Mouse (Mus musculus) intestine, embryonic 16.5 days (tissue): ENCODE measurements at regions not wholly inside any gene's neighbourhood (a gene's known extent, or its start where the extent isn't known, plus 50 kb on each side); places are given as distances from the start of the nearest gene placed in this dataset.
A peak's percentile ranks its signal among the peaks of the same experiment; 100 is the strongest.

ENCODE experiments used
- ATAC-seq: fragments of 200-750 bp; cut with Nextera tagmentation; 2 replicates; pipeline ENCODE4 v1.8.0; 2017; ENCODE audit warnings: moderate TSS enrichment, moderate library complexity
- H3K27ac ChIP-seq: fragments of 300-500 bp; sonication (generic); 2 replicates; pipeline ENCODE4 v1.5.1; 2014; ENCODE audit warnings: mild to moderate bottlenecking, low read length
- H3K27me3 ChIP-seq: fragments of 300-500 bp; sonication (generic); replicated peaks from 2 replicates; pipeline ENCODE4 v1.6.1; 2014; ENCODE audit warnings: low read length, control low read depth, mixed read lengths; ENCODE audit not compliant: control insufficient read depth, insufficient read depth
- H3K36me3 ChIP-seq: fragments of 300-500 bp; sonication (generic); 2 replicates; pipeline ENCODE4 v1.6.1; 2014; ENCODE audit warnings: low read length, control low read depth; ENCODE audit not compliant: control insufficient read depth, insufficient read depth
- H3K4me1 ChIP-seq: fragments of 300-500 bp; sonication (generic); 2 replicates; pipeline ENCODE4 v1.6.1; 2014; ENCODE audit warnings: low read length, control low read depth, mixed read lengths; ENCODE audit not compliant: control insufficient read depth, insufficient read depth
- H3K4me2 ChIP-seq: fragments of 300-500 bp; sonication (generic); 2 replicates; pipeline ENCODE4 v1.6.1; 2014; ENCODE audit warnings: low read depth, low read length, control low read depth
- H3K4me3 ChIP-seq: fragments of 300-500 bp; sonication (generic); 2 replicates; pipeline ENCODE4 v1.5.1; 2014; ENCODE audit warnings: mild to moderate bottlenecking, low read length
- H3K9ac ChIP-seq: fragments of 300-500 bp; sonication (generic); 2 replicates; pipeline ENCODE4 v1.6.1; 2014; ENCODE audit warnings: low read depth, low read length
- H3K9me3 ChIP-seq: fragments of 300-500 bp; sonication (generic); 2 replicates; pipeline ENCODE4 v1.6.1; 2016; ENCODE audit warnings: low read length, control low read depth; ENCODE audit not compliant: control insufficient read depth
- WGBS: fragments of 180-500 bp; shearing (Covaris S2); extraction: QIAGEN DNeasy Blood & Tissue Kit; methylation state at CpG from one replicate; pipeline ENCODE4 v1.1.7; 2014; 5-methylcytosine and 5-hydroxymethylcytosine counted together

GRCm38 (mm10) chr13:107909343-107910067, 134.7 kb upstream of the Smim15 start:
- Histone ChIP-seq H3K4me2 (no peak overlapping the region), H3K9ac (no peak overlapping the region), H3K4me3 (no peak overlapping the region), H3K27me3 (no peaks in the 10 kb centered on the region), H3K4me1 (no peaks in the 10 kb centered on the region), H3K36me3 (no peaks in the 10 kb centered on the region), H3K9me3 (no peaks in the 10 kb centered on the region), H3K27ac (no peak overlapping the region)
- 77% methylated on average over 15 of the region's 15 CpGs for WGBS
- ATAC-seq = no peak

DNA sequence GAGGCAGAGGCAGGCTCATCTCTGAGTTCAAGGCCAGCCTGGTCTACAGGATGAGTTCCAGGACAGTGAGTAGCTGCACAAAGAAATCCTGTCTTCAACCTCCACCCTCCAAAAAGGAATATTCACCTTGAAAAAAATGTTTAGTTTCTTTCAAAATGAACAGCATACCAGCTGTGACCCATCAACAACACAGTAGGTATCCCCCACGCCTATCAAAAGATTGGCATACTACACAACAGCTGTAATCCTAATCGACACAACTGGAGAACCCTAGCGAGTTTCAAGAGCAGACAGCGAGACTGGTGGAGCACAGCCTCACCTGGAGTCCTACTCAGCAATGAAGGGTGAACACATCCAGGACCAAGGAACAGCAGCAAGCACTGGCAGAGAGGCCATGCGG, 136.3 kb upstream of the Smim15 start:
- Histone ChIP-seq H3K36me3 (no peaks in the 10 kb centered on the region), H3K9ac (no peak overlapping the region), H3K4me2 (no peak overlapping the region), H3K9me3 (no peaks in the 10 kb centered on the region), H3K4me3 (no peak overlapping the region), H3K27me3 (no peaks in the 10 kb centered on the region), H3K27ac (no peak overlapping the region), H3K4me1 (peaks cover 2% of the 10 kb centered on the region; the same call in 1 of the 2 replicates)
- no peak for ATAC-seq
- 91% methylated on average over 5 of the region's 5 CpGs for WGBS

DNA sequence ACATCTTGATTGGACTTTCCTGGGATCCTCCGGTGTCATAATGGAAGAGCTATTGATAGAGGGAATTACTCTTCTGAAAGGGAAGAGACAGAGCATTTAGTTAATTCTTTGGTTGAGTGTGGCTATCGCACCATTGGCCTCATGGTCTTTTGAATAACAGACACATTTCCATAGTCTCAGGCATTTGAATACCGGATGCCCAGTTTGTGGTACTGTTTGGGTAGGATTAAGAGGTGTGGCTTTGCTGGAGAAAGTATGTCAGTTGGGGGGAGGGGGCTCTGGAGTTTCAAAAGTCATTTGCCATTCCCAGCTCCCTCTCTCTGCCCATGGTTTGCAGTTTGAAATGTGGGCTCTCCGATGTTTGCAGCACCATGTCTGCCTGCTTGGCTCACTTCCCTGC, 139.4 kb upstream of the Smim15 start:
- Histone ChIP-seq H3K27ac (no peak overlapping the region), H3K9ac (no peak overlapping the region), H3K4me2 (no peak overlapping the region), H3K4me3 (no peak overlapping the region), H3K9me3 (no peaks in the 10 kb centered on the region), H3K27me3 (no peaks in the 10 kb centered on the region), H3K36me3 (no peaks in the 10 kb centered on the region), H3K4me1 (peaks cover 5% of the 10 kb centered on the region)
- no peak for ATAC-seq
- WGBS = 84% methylated on average over 4 of the region's 4 CpGs

- no peaks in the 10 kb centered on the region for H3K27me3 ChIP-seq
- no peak for ATAC-seq
- peaks cover 5% of the 10 kb centered on the region for H3K4me1 ChIP-seq
- H3K9ac ChIP-seq = no peak overlapping the region
- WGBS = 82% methylated on average over 14 of the region's 14 CpGs
- H3K27ac ChIP-seq = peak overlapping the region; percentile 35
- no peak overlapping the region for H3K4me2 ChIP-seq
- H3K36me3 ChIP-seq = no peaks in the 10 kb centered on the region
- no peaks in the 10 kb centered on the region for H3K9me3 ChIP-seq
- no peak overlapping the region for H3K4me3 ChIP-seq
Measured at GRCm38 (mm10) chr13:107904051-107904740, 140.1 kb upstream of the Smim15 start.

DNA sequence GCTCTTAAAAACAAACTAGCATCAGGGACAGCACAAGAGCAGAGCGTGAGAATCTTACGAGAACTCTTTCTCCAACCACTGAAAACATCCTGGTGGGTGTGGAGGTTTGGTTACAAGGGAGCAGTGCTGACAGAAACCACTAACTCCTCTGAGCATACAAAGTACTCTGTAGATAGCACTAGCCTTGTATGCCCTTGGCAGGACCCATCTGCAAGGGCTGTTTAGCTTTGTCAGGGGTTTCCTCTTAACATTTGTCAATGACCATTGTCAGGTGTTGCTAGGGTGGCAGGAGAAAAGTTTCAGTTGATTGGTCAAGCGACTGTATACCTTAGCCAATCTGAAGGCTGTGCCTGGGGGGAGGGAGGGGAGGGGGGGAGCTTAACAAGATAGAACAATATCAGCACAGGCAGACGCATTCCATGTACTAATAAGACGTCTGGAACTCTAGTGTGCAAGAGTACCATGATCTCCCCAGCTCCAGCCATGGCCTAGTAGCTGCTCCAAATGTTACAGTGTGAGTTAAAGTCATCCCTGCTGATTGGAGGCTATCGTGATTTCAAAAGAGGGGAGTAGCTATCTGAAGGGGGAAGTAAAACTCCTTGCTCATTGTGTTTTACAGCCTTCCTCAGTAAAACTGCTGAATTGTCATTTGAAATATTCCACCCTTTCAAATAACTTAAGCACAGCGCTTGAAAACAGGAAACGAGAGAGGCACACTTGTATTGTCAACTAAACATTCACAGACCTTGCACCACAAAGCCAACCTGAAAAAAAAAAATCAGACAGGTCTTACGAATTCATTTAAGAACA, 140.9 kb upstream of the Smim15 start:
- H3K9me3 ChIP-seq = no peaks in the 10 kb centered on the region
- H3K4me1 ChIP-seq = peaks cover 5% of the 10 kb centered on the region
- no peak overlapping the region for H3K4me3 ChIP-seq
- H3K27ac ChIP-seq = peak overlapping the region; percentile 35
- H3K36me3 ChIP-seq = no peaks in the 10 kb centered on the region
- no peak overlapping the region for H3K9ac ChIP-seq
- ATAC-seq = peak; percentile 76
- no peaks in the 10 kb centered on the region for H3K27me3 ChIP-seq
- H3K4me2 ChIP-seq = no peak overlapping the region
- WGBS = 29% methylated on average over 9 of the region's 9 CpGs

DNA sequence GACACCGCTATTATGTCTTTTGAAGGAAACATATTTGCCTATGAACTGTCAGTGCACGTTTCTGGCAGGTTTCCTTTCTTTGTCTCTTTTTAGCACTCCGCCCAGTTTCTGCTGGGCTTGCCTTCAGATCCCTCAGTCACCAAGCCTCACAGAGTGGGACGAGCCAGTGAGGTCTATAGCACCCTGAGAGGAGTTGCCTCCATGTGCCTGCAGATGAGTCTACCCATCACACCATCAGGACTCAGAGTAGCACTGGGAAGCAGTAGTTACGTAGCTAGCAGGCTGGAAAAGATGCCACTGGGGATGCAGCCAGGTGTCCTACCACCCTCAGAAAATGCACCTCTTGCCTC, 141.5 kb upstream of the Smim15 start:
- H3K27ac ChIP-seq = no peak overlapping the region
- no peaks in the 10 kb centered on the region for H3K9me3 ChIP-seq
- H3K36me3 ChIP-seq = no peaks in the 10 kb centered on the region
- WGBS = 75% methylated on average over 5 of the region's 5 CpGs
- H3K4me3 ChIP-seq = no peak overlapping the region
- no peak for ATAC-seq
- peaks cover 5% of the 10 kb centered on the region for H3K4me1 ChIP-seq
- H3K9ac ChIP-seq = no peak overlapping the region
- H3K27me3 ChIP-seq = no peaks in the 10 kb centered on the region
- no peak overlapping the region for H3K4me2 ChIP-seq

GRCm38 (mm10) chr13:107899600-107900229, 144.5 kb upstream of the Smim15 start:
- no peaks in the 10 kb centered on the region for H3K9me3 ChIP-seq
- no peaks in the 10 kb centered on the region for H3K36me3 ChIP-seq
- H3K9ac ChIP-seq = no peak overlapping the region
- no peak overlapping the region for H3K4me3 ChIP-seq
- H3K4me2 ChIP-seq = no peak overlapping the region
- WGBS = 51% methylated on average over 8 of the region's 8 CpGs
- ATAC-seq = 0 out of 2 replicates have a peak, but pooled peaks have one; percentile 17
- peaks cover 5% of the 10 kb centered on the region for H3K4me1 ChIP-seq
- H3K27me3 ChIP-seq = no peaks in the 10 kb centered on the region
- 0 out of 2 replicates have a peak overlapping the region, but pooled peaks have one; percentile 17 for H3K27ac ChIP-seq

DNA sequence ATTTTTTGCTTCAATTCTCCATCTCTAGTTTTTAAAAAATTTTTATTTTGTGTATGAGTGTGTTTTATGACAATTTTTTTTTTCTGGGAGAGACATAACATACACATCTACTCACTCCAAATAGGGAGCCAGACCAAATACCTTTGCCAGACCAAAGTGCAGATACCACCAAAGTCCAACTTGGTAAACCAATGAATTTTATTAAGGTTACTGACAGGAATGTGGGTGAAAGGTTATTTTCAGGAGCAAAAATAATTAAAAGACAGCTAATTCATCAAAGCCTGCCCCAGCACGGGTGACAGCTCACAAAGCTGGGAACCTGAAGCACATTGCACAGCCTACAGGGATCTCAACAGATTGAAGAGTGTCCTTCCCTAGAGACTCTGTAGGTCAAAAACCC, 146.6 kb upstream of the Smim15 start:
- H3K36me3 ChIP-seq = no peaks in the 10 kb centered on the region
- ATAC-seq = no peak
- H3K27me3 ChIP-seq = no peaks in the 10 kb centered on the region
- H3K4me1 ChIP-seq = peaks cover 3% of the 10 kb centered on the region
- H3K4me3 ChIP-seq = no peak overlapping the region
- no peaks in the 10 kb centered on the region for H3K9me3 ChIP-seq
- H3K27ac ChIP-seq = no peak overlapping the region
- H3K4me2 ChIP-seq = no peak overlapping the region
- no peak overlapping the region for H3K9ac ChIP-seq
- WGBS = 64% methylated on average over 1 of the region's 1 CpGs

GRCm38 (mm10) chr13:107897184-107897583, 147.1 kb upstream of the Smim15 start:
- Histone ChIP-seq H3K4me2 (no peak overlapping the region), H3K4me1 (peaks cover 5% of the 10 kb centered on the region), H3K9ac (no peak overlapping the region), H3K27ac (no peak overlapping the region), H3K4me3 (no peak overlapping the region), H3K27me3 (no peaks in the 10 kb centered on the region), H3K9me3 (no peaks in the 10 kb centered on the region), H3K36me3 (no peaks in the 10 kb centered on the region)
- ATAC-seq = no peak
- WGBS = 72% methylated on average over 3 of the region's 3 CpGs
